11 mouse cellular contexts compared by ENCODE assay signal in the genomic region with DNA sequence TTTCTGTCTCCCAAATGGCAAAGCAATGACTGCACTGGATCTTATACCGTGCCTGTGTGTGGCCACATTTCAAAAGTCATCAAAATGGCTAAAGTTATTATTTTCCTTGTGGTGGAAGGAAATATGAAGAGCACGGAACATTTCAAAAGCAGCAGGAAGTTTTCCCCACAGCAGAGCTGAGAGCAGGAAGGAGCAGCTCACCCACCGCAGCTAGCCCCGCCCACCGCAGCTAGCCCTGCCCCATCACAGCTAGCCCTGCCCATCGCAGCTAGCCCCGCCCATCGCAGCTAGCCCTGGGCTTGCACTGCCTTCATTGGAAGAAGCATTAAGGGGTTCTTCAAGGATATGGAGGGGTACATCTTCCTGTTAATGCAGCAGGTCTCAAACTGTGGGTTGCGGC.
A peak's percentile ranks its signal among the peaks of the same experiment; 100 is the strongest.
DNase-seq lines count a peak whose midpoint lies in the region; ATAC-seq and TF ChIP-seq lines count a peak whose summit lies in the region.
"Had no signal": no experiment of that assay in that cellular context is flagged by ENCODE, and none has a peak within 500 bp of the region (broad histone marks: within the 10 kb centered on the region; RNA-seq: fewer than 3 reads in every experiment).

No protein-coding gene starts in this region.

- H3K4me2 ChIP-seq in stomach, postnatal 0 days (replicated peaks; ENCODE audit: low read depth): no peak overlapping the region
- H3K4me2 ChIP-seq: limb, embryonic 15.5 days had no signal

- no peak for TF ChIP-seq CTCF in stomach, postnatal 0 days (IDR thresholded peaks at IDR 0.05; ENCODE audit: low read depth)

- TF ChIP-seq EP300 in stomach, postnatal 0 days (optimal IDR thresholded peaks at IDR 0.05): no peak

- no peaks in the 10 kb centered on the region for H3K4me1 ChIP-seq in stomach, postnatal 0 days (replicated peaks; ENCODE audit: control insufficient read depth, insufficient read depth)

- no peaks in the 10 kb centered on the region for H3K9me3 ChIP-seq in stomach, postnatal 0 days (ENCODE audit: control insufficient read depth, low read length)
- H3K9me3 ChIP-seq: heart, embryonic 10.5 days; limb, embryonic 15.5 days had no signal

- intact Hi-C loops in heart, postnatal 36 days (cut with DNase I): loop anchor here (5.0 kb wide), 1 partner anchor 83 kb away; no protein-coding TSS in a partner anchor

- ATAC-seq in stomach, postnatal 0 days (ENCODE audit: low FRiP score, low TSS enrichment): no peak

- no peak overlapping the region for H3K27ac ChIP-seq in stomach, postnatal 0 days (replicated peaks)
- H3K27ac ChIP-seq: heart, embryonic 10.5 days; limb, embryonic 15.5 days had no signal

- DNase-seq in heart, adult 11 months: peak; percentile 65
- no peak for DNase-seq in heart, postnatal 36 days
- peak; percentile 78 for DNase-seq in R1 (ENCODE audit: low read depth, low spot score)
- DNase-seq in kidney, postnatal 4 days: peak; percentile 78 to 86
- peak; percentile 25 for DNase-seq in stomach, postnatal 0 days (ENCODE audit: low spot score)
- DNase-seq in cerebellum, postnatal 36 days: no peak
- no peak for DNase-seq in adrenal gland, postnatal 4 days (ENCODE audit: low spot score in 2 of 2)
- DNase-seq in urinary bladder, adult 18-20 months (ENCODE audit: low spot score in 2 of 2): no peak
- DNase-seq: cerebellum, postnatal 14 days had no signal

- H3K36me3 ChIP-seq in stomach, postnatal 0 days (ENCODE audit: control insufficient read depth, insufficient read depth, low read length): no peaks in the 10 kb centered on the region
- H3K36me3 ChIP-seq: heart, embryonic 10.5 days; limb, embryonic 15.5 days had no signal

- H3K9ac ChIP-seq in stomach, postnatal 0 days (ENCODE audit: low read length): no peak overlapping the region
- H3K9ac ChIP-seq: limb, embryonic 15.5 days had no signal

- no peak overlapping the region for H3K4me3 ChIP-seq in stomach, postnatal 0 days (ENCODE audit: low read depth, low read length)
- H3K4me3 ChIP-seq: heart, embryonic 10.5 days; limb, embryonic 15.5 days had no signal

- H3K27me3 ChIP-seq in stomach, postnatal 0 days (ENCODE audit: control insufficient read depth, insufficient read depth, low read length): no peaks in the 10 kb centered on the region
- H3K27me3 ChIP-seq: limb, embryonic 15.5 days had no signal

- 55% methylated on average over 9 of the region's 9 CpGs for whole genome bisulfite sequencing in stomach, postnatal 0 days

Comparison
In these comparisons a context has a peak if more than half of its experiments do, and no peak if none do; other contexts are left out.
1. DNase-seq: peak in heart, adult 11 months (single experiment), R1 (single experiment), kidney, postnatal 4 days (2 of 2) and stomach, postnatal 0 days (single experiment); none in heart, postnatal 36 days (0 of 2), cerebellum, postnatal 36 days (0 of 2), adrenal gland, postnatal 4 days (0 of 2) and urinary bladder, adult 18-20 months (0 of 2).